Mouse (Mus musculus) embryonic facial prominence, embryonic 14.5 days (tissue): ENCODE data around the gene Olfr433. TPM values are rescaled to one million over a fixed set of nuclear protein-coding genes. Genes with fewer than 3 reads are reported as not detected.
"Not testable (repeated sequence)": the region's sequence is repeated elsewhere in the genome, so short reads cannot be mapped to it uniquely, and the experiment has no call there.

Experiments
- ATAC-seq: fragments of 200-750 bp; cut with Nextera tagmentation; 2 replicates; pipeline ENCODE4 v1.8.0; 2017; ENCODE audit warnings: low read depth, moderate number of reproducible peaks, moderate TSS enrichment
- DNase-seq: peaks from one replicate; pipeline ENCODE4 v3.0.0-alpha.2; 2015; ENCODE audit warnings: low spot score
- H3K27ac ChIP-seq: fragments of 300-500 bp; sonication (generic); replicated peaks from 2 replicates; pipeline ENCODE4 v1.5.1; 2014; ENCODE audit warnings: low read depth, mild to moderate bottlenecking, low read length, moderate library complexity
- H3K27me3 ChIP-seq: fragments of 300-500 bp; sonication (generic); replicated peaks from 2 replicates; pipeline ENCODE4 v1.6.1; 2014; ENCODE audit warnings: low read length; ENCODE audit not compliant: control insufficient read depth, insufficient read depth
- H3K36me3 ChIP-seq: fragments of 300-500 bp; sonication (generic); 2 replicates; pipeline ENCODE4 v1.6.1; 2014; ENCODE audit warnings: low read length, mixed read lengths; ENCODE audit not compliant: control insufficient read depth, insufficient read depth
- H3K4me1 ChIP-seq: fragments of 300-500 bp; sonication (generic); 2 replicates; pipeline ENCODE4 v1.6.1; 2014; ENCODE audit warnings: antibody characterized with exemption, low read length; ENCODE audit not compliant: control insufficient read depth, insufficient read depth
- H3K4me2 ChIP-seq: fragments of 300-500 bp; sonication (generic); 2 replicates; pipeline ENCODE4 v1.6.1; 2014; ENCODE audit warnings: low read depth, mild to moderate bottlenecking, low read length, moderate library complexity, mixed read lengths
- H3K4me3 ChIP-seq: fragments of 300-500 bp; sonication (generic); 2 replicates; pipeline ENCODE4 v1.5.1; 2014; ENCODE audit warnings: low read depth, mild to moderate bottlenecking, low read length
- H3K9ac ChIP-seq: fragments of 300-500 bp; sonication (generic); 2 replicates; pipeline ENCODE4 v1.6.1; 2014; ENCODE audit warnings: low read depth, mild to moderate bottlenecking, low read length, moderate library complexity, mixed read lengths
- H3K9me3 ChIP-seq: fragments of 300-500 bp; sonication (generic); 2 replicates; pipeline ENCODE4 v1.6.1; 2016; ENCODE audit warnings: low read length; ENCODE audit not compliant: control insufficient read depth
- WGBS: fragments of 180-500 bp; shearing (Covaris S2); extraction: QIAGEN DNeasy Blood & Tissue Kit; methylation state at CpG from one replicate; pipeline ENCODE4 v1.1.7; 2014; 5-methylcytosine and 5-hydroxymethylcytosine counted together
- polyA plus RNA-seq: library from polyadenylated mRNA; unstranded; fragments of >200 nt; fragmentation: Nextera tagmentation; extraction: Ambion mirVana; gene quantifications from 2 replicates; pipeline ENCODE4 v1.2.1, GENCODE M21; 2014

Olfr433 gene
- polyA plus RNA-seq, 1 experiment from 2014 or later = 0.18 TPM

- ATAC-seq = no peak
- H3K4me1 ChIP-seq = no peaks in the 10 kb centered on the region
- DNase-seq = peak; percentile 11
- no peaks in the 10 kb centered on the region for H3K36me3 ChIP-seq
- no peak overlapping the region for H3K4me3 ChIP-seq
- H3K9ac ChIP-seq = no peak overlapping the region
- no peak overlapping the region for H3K27ac ChIP-seq
- no peaks in the 10 kb centered on the region for H3K27me3 ChIP-seq
- no peak overlapping the region for H3K4me2 ChIP-seq
- H3K9me3 ChIP-seq = no peaks in the 10 kb centered on the region
- 47% methylated on average over 2 of the region's 2 CpGs for WGBS
Observed at GRCm38 (mm10) chr1:174044431-174044830, 3.9 kb downstream of the Olfr433 start.

DNA sequence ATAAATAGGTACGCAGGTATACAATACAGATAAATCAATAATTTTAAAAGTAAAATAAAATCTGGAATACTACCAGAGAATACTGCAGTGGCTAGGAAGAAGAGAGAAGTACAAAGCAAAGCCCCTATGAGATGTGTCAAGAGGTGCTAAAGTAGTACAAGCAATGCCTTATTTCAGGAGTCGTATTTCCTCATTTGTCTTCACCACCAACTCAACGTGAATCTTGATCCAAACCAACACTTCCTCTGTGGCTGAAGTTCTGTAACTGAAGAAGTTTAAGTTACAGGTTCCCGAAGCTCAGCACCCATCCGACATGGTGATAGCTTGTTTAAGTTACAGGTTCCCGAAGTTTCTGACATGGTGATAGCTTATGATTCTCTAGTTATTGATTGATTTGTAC, 7.7 kb downstream of the Olfr433 start:
- not testable (repeated sequence) for DNase-seq, H3K9ac ChIP-seq, H3K4me3 ChIP-seq, H3K27ac ChIP-seq, H3K27me3 ChIP-seq, H3K36me3 ChIP-seq, H3K4me1 ChIP-seq, ATAC-seq, H3K9me3 ChIP-seq, H3K4me2 ChIP-seq
- 83% methylated on average over 6 of the region's 6 CpGs for WGBS

DNA sequence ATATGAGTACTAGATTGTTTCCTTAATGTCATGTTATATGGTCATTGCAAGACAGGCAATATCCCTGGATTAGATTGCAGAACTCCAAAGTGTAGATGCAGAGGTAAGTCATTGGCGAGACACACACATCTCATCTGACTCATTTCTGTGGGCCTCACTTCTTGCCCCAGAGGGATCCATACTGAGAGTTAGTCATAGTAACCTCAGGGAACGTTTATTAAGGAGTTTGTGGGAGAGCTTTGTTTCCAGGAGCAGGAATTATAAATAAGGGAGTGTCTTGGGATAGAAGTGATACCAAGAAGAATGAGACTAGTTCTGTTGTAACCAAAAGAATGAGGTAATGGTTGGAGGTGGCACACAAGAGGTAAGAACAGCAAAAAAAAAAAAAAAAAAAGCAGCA, 8.4 kb downstream of the Olfr433 start, which contains the start of gene Olfr432:
Gene Olfr432, plus strand, starts transcription at position 313 of the 400 bp plus-strand sequence.
- no peak within 1 kb of the TSS for H3K4me3 ChIP-seq
- H3K4me1 ChIP-seq = no peaks in the 10 kb centered on the region
- no peak within 1 kb of the TSS for H3K4me2 ChIP-seq
- 59% methylated on average over 2 of the region's 2 CpGs for WGBS
- no peak within 1 kb of the TSS for H3K27ac ChIP-seq
- no peaks in the 10 kb centered on the region for H3K27me3 ChIP-seq
- DNase-seq (no peak), ATAC-seq (no peak)
- no peaks in the 10 kb centered on the region for H3K36me3 ChIP-seq
- no peaks in the 10 kb centered on the region for H3K9me3 ChIP-seq
- no peak within 1 kb of the TSS for H3K9ac ChIP-seq

- H3K4me1 ChIP-seq, H3K9me3 ChIP-seq, H3K36me3 ChIP-seq, H3K9ac ChIP-seq, H3K27ac ChIP-seq, H3K4me2 ChIP-seq, ATAC-seq, H3K27me3 ChIP-seq, DNase-seq, H3K4me3 ChIP-seq: not testable (repeated sequence)
- 66% methylated on average over 4 of the region's 4 CpGs for WGBS
Observed at GRCm38 (mm10) chr1:174049357-174049756, 8.9 kb downstream of the Olfr433 start.

GRCm38 (mm10) chr1:174050532-174050931, 10.0 kb downstream of the Olfr433 start:
- no peak overlapping the region for H3K27ac ChIP-seq
- H3K4me1 ChIP-seq = no peaks in the 10 kb centered on the region
- no peaks in the 10 kb centered on the region for H3K27me3 ChIP-seq
- no peak overlapping the region for H3K4me3 ChIP-seq
- no peaks in the 10 kb centered on the region for H3K36me3 ChIP-seq
- H3K9ac ChIP-seq = no peak overlapping the region
- WGBS = 85% methylated on average over 4 of the region's 4 CpGs
- no peak for DNase-seq
- no peak for ATAC-seq
- no peak overlapping the region for H3K4me2 ChIP-seq
- no peaks in the 10 kb centered on the region for H3K9me3 ChIP-seq

GRCm38 (mm10) chr1:174051515-174051914, 11.0 kb downstream of the Olfr433 start:
- no peak overlapping the region for H3K4me2 ChIP-seq
- no peaks in the 10 kb centered on the region for H3K4me1 ChIP-seq
- no peaks in the 10 kb centered on the region for H3K36me3 ChIP-seq
- H3K27ac ChIP-seq = no peak overlapping the region
- no peaks in the 10 kb centered on the region for H3K9me3 ChIP-seq
- H3K4me3 ChIP-seq = no peak overlapping the region
- DNase-seq (no peak), ATAC-seq (no peak)
- WGBS = 83% methylated on average over 4 of the region's 4 CpGs
- no peaks in the 10 kb centered on the region for H3K27me3 ChIP-seq
- no peak overlapping the region for H3K9ac ChIP-seq

DNA sequence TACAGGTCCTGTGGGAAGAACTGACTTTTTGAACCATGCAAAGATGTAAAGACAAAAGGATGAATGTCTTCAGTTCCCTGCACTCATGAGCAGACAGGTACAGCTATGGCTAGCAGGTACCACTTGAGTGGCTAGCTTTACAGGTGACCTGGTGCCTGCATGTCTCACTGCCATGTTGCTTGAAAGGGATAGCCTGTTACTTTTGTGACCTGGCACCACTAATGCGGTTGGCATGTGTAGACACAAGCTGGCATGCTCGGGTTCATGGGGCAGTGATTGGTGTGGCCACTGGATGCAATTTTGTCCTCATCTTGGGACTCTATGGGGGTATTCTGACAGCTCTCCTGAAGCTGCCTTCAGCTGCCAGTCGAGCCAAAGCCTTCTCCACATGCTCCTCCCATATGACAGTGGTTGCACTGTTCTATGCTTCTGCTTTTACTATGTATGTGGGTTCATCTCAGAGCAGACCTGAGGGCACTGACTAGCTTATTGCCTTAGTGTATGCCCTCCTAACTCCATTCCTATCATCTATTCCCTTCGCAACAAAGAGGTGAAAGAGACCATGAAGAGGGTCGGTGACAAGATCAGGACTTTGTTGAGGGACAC, 11.5 kb downstream of the Olfr433 start:
- DNase-seq (no peak), ATAC-seq (no peak)
- H3K36me3 ChIP-seq = no peaks in the 10 kb centered on the region
- 80% methylated on average over 5 of the region's 5 CpGs for WGBS
- H3K4me2 ChIP-seq = no peak overlapping the region
- no peaks in the 10 kb centered on the region for H3K27me3 ChIP-seq
- H3K9ac ChIP-seq = no peak overlapping the region
- H3K4me3 ChIP-seq = no peak overlapping the region
- H3K4me1 ChIP-seq = no peaks in the 10 kb centered on the region
- H3K27ac ChIP-seq = no peak overlapping the region
- H3K9me3 ChIP-seq = no peaks in the 10 kb centered on the region

DNA sequence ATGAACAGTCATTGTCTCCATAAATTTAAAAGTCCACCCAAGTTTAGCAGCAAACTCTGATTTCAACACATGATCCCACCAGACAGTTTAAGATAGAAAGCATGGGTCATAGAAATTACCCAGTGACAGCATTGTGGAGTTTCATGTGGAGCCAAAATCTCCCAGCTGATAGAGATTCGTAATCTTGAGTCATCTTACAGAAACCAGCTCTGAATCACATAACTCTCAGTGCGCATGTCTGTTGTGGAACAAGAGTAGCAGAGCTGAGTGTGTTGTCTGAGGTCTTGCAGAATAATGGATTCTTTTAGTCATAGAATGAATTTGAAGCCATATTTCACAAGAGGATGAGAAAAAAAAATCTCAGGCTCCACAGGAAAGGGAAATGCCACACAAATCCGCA, 12.5 kb downstream of the Olfr433 start:
- Histone ChIP-seq H3K4me3 (no peak overlapping the region), H3K4me2 (no peak overlapping the region), H3K9ac (no peak overlapping the region), H3K27me3 (no peaks in the 10 kb centered on the region), H3K9me3 (no peaks in the 10 kb centered on the region), H3K36me3 (no peaks in the 10 kb centered on the region), H3K4me1 (no peaks in the 10 kb centered on the region), H3K27ac (no peak overlapping the region)
- ATAC-seq (no peak), DNase-seq (peak; percentile 4)
- 78% methylated on average over 3 of the region's 3 CpGs for WGBS

DNA sequence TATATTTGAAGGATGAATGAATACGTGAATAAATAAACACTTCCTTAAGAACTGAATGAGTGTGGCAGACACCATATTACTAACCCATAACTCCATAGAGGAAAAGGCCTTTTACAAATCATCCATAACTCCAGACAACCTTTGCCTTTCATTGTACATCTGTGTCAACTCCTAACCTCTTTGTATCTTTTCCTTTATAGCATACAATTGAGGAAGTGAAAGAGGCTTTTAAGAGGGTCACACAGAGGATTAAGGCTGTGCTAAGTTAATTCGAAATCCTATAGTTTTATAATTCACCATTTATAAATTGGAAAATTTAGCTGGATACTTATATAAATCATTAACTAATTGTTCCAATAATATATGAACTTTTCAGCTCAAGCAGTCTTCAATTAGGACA, 14.7 kb downstream of the Olfr433 start:
- Histone ChIP-seq H3K4me3 (no peak overlapping the region), H3K9me3 (no peaks in the 10 kb centered on the region), H3K9ac (no peak overlapping the region), H3K4me1 (no peaks in the 10 kb centered on the region), H3K27me3 (no peaks in the 10 kb centered on the region), H3K4me2 (no peak overlapping the region), H3K27ac (no peak overlapping the region), H3K36me3 (no peaks in the 10 kb centered on the region)
- ATAC-seq (no peak), DNase-seq (no peak)
- WGBS = 74% methylated on average over 2 of the region's 2 CpGs
